Mouse (Mus musculus) ES-Bruce4 (cell line): Measurements from ENCODE around the gene Aunip. TPM values are rescaled to one million over a fixed set of nuclear protein-coding genes. Genes with fewer than 3 reads are reported as not detected.

Experiments used
- H3K27ac ChIP-seq: 2 replicates; pipeline ENCODE4 v1.5.1; 2012; ENCODE audit warnings: low read length, inconsistent platforms; ENCODE audit not compliant: insufficient read depth
- H3K27me3 ChIP-seq: 2 replicates; pipeline ENCODE4 v1.6.1; 2012; ENCODE audit warnings: mild to moderate bottlenecking, low read length, inconsistent platforms; ENCODE audit not compliant: control insufficient read depth, poor library complexity, insufficient read depth, severe bottlenecking
- H3K36me3 ChIP-seq: 2 replicates; pipeline ENCODE4 v1.6.1; 2012; ENCODE audit warnings: inconsistent platforms, mild to moderate bottlenecking, low read length, moderate library complexity; ENCODE audit not compliant: control insufficient read depth, poor library complexity, insufficient read depth, severe bottlenecking
- H3K4me1 ChIP-seq: one replicate; pipeline ENCODE4 v1.8.1; 2011; ENCODE audit warnings: low read length; ENCODE audit not compliant: control insufficient read depth, insufficient read depth
- H3K4me3 ChIP-seq: 2 replicates; pipeline ENCODE4 v1.5.1; 2011; ENCODE audit warnings: low read depth, mild to moderate bottlenecking, low read length
- H3K9ac ChIP-seq: 2 replicates; pipeline ENCODE4 v1.6.1; 2012; ENCODE audit warnings: low read depth, mild to moderate bottlenecking, inconsistent platforms; ENCODE audit not compliant: poor library complexity, severe bottlenecking
- H3K9me3 ChIP-seq: replicated peaks from 2 replicates; pipeline ENCODE4 v1.6.1; 2012; ENCODE audit warnings: mild to moderate bottlenecking, low read length, inconsistent platforms; ENCODE audit not compliant: control insufficient read depth, poor library complexity, insufficient read depth, severe bottlenecking
- CTCF ChIP-seq: IDR thresholded peaks from one replicate; pipeline ENCODE4 v1.8.1; 2011; ENCODE audit warnings: low read depth, low read length
- EP300 ChIP-seq: IDR thresholded peaks from 2 replicates; pipeline ENCODE4 v1.6.1; 2011; ENCODE audit warnings: low read depth, low read length; ENCODE audit not compliant: insufficient read depth
- POLR2A ChIP-seq: IDR thresholded peaks from one replicate; pipeline ENCODE4 v1.8.1; 2011; ENCODE audit warnings: low read length; ENCODE audit not compliant: insufficient read depth
- polyA plus RNA-seq: library from polyadenylated mRNA; stranded (reverse); fragments of >200 nt; gene quantifications from 2 replicates; pipeline ENCODE4 v1.2.4, GENCODE M21; 2011; ENCODE audit warnings: low read depth; ENCODE audit not compliant: missing spikeins, insufficient read depth, insufficient read length

Aunip gene
- polyA plus RNA-seq, 1 experiment, result 38.3 TPM

- no peaks in the 10 kb centered on the region for H3K4me1 ChIP-seq
- no peak for TF ChIP-seq CTCF
- no peak for TF ChIP-seq EP300
- peak; percentile 77 for TF ChIP-seq POLR2A
- H3K9ac ChIP-seq, result peak within 1 kb of the TSS; percentile 80
- peak within 1 kb of the TSS; percentile 78 for H3K4me3 ChIP-seq
- no peaks in the 10 kb centered on the region for H3K9me3 ChIP-seq
- H3K27me3 ChIP-seq, result no peaks in the 10 kb centered on the region
- peak within 1 kb of the TSS; percentile 81 for H3K27ac ChIP-seq
- H3K36me3 ChIP-seq, result peaks cover 11% of the 10 kb centered on the region
Observed at GRCm38 (mm10) chr4:134534932-134535786, 24.4 kb downstream of the Aunip start, which contains the start of gene Mtfr1l. Gene Mtfr1l, minus strand, starts transcription at chr4:134535387.

DNA sequence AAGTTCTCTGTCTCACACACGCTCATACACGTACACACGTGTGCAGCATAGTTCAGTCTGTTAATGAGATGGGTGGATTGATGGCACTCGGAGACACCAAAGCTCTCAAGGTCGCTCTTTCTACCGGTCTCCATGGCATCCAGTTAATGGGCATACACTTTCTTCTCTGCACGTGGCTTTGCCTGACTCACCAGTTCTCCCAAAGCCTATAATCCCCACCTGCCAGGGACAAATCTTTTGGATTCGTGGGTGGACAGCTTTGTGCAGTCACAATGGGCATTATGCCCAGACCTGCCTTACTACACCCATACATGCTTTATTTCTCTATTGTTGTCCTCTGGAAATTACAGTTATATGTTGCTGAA is 25.0 kb downstream of the Aunip start:
- H3K4me1 ChIP-seq, result no peaks in the 10 kb centered on the region
- TF ChIP-seq CTCF, result no peak
- no peak for TF ChIP-seq POLR2A
- TF ChIP-seq EP300, result no peak

GRCm38 (mm10) chr4:134538997-134539580 is 28.3 kb downstream of the Aunip start:
- Histone ChIP-seq H3K9me3 (no peaks in the 10 kb centered on the region), H3K27me3 (no peaks in the 10 kb centered on the region), H3K4me1 (no peaks in the 10 kb centered on the region), H3K36me3 (no peaks in the 10 kb centered on the region), H3K4me3 (no peak overlapping the region), H3K27ac (no peak overlapping the region), H3K9ac (no peak overlapping the region)
- TF ChIP-seq POLR2A (no peak), EP300 (no peak)

More for the DNA sequence above, 25.0 kb downstream of the Aunip start:
- H3K4me3 ChIP-seq, result peak overlapping the region; percentile 78
- H3K9ac ChIP-seq, result peak overlapping the region; percentile 34
- no peaks in the 10 kb centered on the region for H3K27me3 ChIP-seq
- H3K27ac ChIP-seq, result peak overlapping the region; percentile 81
- H3K9me3 ChIP-seq, result no peaks in the 10 kb centered on the region
- H3K36me3 ChIP-seq, result peaks cover 9% of the 10 kb centered on the region

GRCm38 (mm10) chr4:134542726-134543125 is 31.9 kb downstream of the Aunip start:
- Histone ChIP-seq H3K27me3 (no peaks in the 10 kb centered on the region), H3K9me3 (no peaks in the 10 kb centered on the region), H3K4me3 (no peak overlapping the region), H3K36me3 (no peaks in the 10 kb centered on the region), H3K9ac (no peak overlapping the region), H3K27ac (no peak overlapping the region), H3K4me1 (no peaks in the 10 kb centered on the region)
- TF ChIP-seq EP300, result no peak
- no peak for TF ChIP-seq POLR2A
- no peak for TF ChIP-seq CTCF

- TF ChIP-seq CTCF (peak; percentile 89), EP300 (no peak)
- no peaks in the 10 kb centered on the region for H3K36me3 ChIP-seq
- no peak overlapping the region for H3K9ac ChIP-seq
- no peak overlapping the region for H3K4me3 ChIP-seq
- no peaks in the 10 kb centered on the region for H3K27me3 ChIP-seq
- H3K4me1 ChIP-seq, result no peaks in the 10 kb centered on the region
- H3K27ac ChIP-seq, result no peak overlapping the region
- no peaks in the 10 kb centered on the region for H3K9me3 ChIP-seq
Observed at GRCm38 (mm10) chr4:134543261-134543660, 32.5 kb downstream of the Aunip start.

DNA sequence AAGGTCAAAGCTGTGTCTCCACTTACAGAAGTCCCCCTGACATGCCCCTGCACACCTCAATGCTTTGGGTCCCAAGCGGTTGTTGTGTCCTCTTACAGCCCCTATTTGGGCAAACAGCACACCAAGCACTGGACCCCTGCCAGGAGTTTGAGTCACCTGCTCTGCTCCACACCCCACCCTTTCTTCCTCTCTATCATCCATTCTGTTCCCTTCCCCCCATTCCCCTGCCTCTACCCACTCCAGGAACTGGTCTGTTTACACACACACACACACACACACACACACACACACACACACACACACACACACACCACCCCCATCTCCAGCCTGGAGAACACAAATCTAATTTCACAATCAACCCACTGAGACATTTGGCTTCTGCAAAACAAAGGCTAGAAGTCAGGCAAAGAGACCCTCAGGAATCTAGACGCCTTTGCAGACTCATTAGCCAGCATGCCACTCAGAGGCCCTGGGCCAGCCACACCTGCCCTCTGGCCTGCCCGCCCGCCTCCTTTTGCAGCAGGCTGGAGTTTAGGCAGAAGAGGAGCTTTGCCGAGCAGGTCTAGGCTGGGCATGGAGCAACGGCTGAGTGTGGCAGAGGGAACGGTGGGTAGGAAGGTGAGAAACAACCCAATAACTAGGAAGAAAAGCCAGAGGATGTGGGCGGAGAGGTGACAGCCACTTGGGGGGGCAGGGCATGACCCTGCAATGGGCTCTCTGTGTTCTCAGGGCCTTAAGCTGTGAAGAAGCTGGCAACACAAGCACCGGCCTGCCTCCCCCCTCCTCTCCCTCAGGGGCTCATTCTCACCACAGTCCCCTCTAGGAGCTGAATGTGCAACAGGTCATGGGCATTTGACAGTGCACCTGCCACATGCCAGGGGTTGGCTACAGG is 36.3 kb downstream of the Aunip start:
- TF ChIP-seq EP300 (no peak), CTCF (no peak), POLR2A (no peak)
- no peak overlapping the region for H3K27ac ChIP-seq

More for the DNA sequence above, 36.3 kb downstream of the Aunip start:
- Histone ChIP-seq H3K27me3 (peaks cover 1% of the 10 kb centered on the region; the same call in 1 of the 2 replicates), H3K4me1 (no peaks in the 10 kb centered on the region), H3K4me3 (no peak overlapping the region), H3K36me3 (no peaks in the 10 kb centered on the region), H3K9ac (no peak overlapping the region), H3K9me3 (peaks cover 3% of the 10 kb centered on the region; the same call in 1 of the 2 replicates)
